Mouse (Mus musculus) liver, embryonic 14.5 days (tissue): ENCODE results near the gene Fam184b. TPM values are rescaled to one million over a fixed set of nuclear protein-coding genes. Genes with fewer than 3 reads are reported as not detected.

Source experiments
- ATAC-seq: fragments of 200-750 bp; cut with Nextera tagmentation; 2 replicates; pipeline ENCODE4 v1.8.0; 2017; ENCODE audit warnings: moderate number of reproducible peaks, mild to moderate bottlenecking, moderate library complexity; ENCODE audit not compliant: insufficient read depth
- DNase-seq, 3 experiments: peaks; one replicate each; pipeline ENCODE4 v3.0.0-alpha.2; 2012 to 2013; ENCODE audit warnings: low read depth in 3 of 3, low spot score in 3 of 3
- H3K27ac ChIP-seq: fragments of 300-500 bp; sonication (generic); 2 replicates; pipeline ENCODE4 v1.5.1; 2014; ENCODE audit warnings: moderate library complexity, mild to moderate bottlenecking, control low read depth, inconsistent platforms
- H3K27me3 ChIP-seq: fragments of 300-500 bp; sonication (generic); 2 replicates; pipeline ENCODE4 v1.6.1; 2014; ENCODE audit warnings: mild to moderate bottlenecking, low read length, moderate library complexity; ENCODE audit not compliant: control insufficient read depth, insufficient read depth
- H3K36me3 ChIP-seq: fragments of 300-500 bp; sonication (generic); replicated peaks from 2 replicates; pipeline ENCODE4 v1.6.1; 2014; ENCODE audit warnings: low read depth; ENCODE audit not compliant: control insufficient read depth, insufficient read depth
- H3K4me1 ChIP-seq, 2 experiments: fragments of 200-500 bp in 1 of 2; fragments of 300-500 bp in 1 of 2; sonication (generic) in 1 of 2; replicated peaks; 2 replicates each; pipeline ENCODE4 v1.6.1; 2012 to 2014; ENCODE audit warnings: antibody characterized with exemption in 1 of 2, inconsistent platforms in 1 of 2, low read length in 1 of 2; ENCODE audit not compliant: control insufficient read depth in 2 of 2, insufficient read depth in 2 of 2
- H3K4me2 ChIP-seq: fragments of 300-500 bp; sonication (generic); 2 replicates; pipeline ENCODE4 v1.6.1; 2014; ENCODE audit warnings: low read depth, mild to moderate bottlenecking, control low read depth, moderate library complexity
- H3K4me3 ChIP-seq, 2 experiments: fragments of 200-500 bp in 1 of 2; fragments of 300-500 bp in 1 of 2; sonication (generic) in 1 of 2; 2 replicates each; pipeline ENCODE4 v1.5.1; 2012 to 2014; ENCODE audit warnings: low read depth in 2 of 2, low read length in 2 of 2, mild to moderate bottlenecking in 2 of 2, control low read depth in 1 of 2, inconsistent platforms in 1 of 2, moderate library complexity in 1 of 2; ENCODE audit not compliant: insufficient read depth in 1 of 2
- H3K9ac ChIP-seq: fragments of 300-500 bp; sonication (generic); replicated peaks from 2 replicates; pipeline ENCODE4 v1.6.1; 2014; ENCODE audit warnings: mild to moderate bottlenecking, control low read depth, moderate library complexity
- H3K9me3 ChIP-seq: fragments of 300-500 bp; sonication (generic); 2 replicates; pipeline ENCODE4 v1.6.1; 2016; ENCODE audit warnings: low read length, mixed read lengths; ENCODE audit not compliant: control insufficient read depth
- CTCF ChIP-seq: IDR thresholded peaks from 2 replicates; pipeline ENCODE4 v1.5.1; 2016; ENCODE audit warnings: antibody characterized with exemption, low read depth, control low read depth
- EP300 ChIP-seq: IDR thresholded peaks from 2 replicates; pipeline ENCODE4 v1.6.1; 2016; ENCODE audit warnings: antibody characterized with exemption, low read depth
- WGBS: fragments of 180-500 bp; shearing (Covaris S2); extraction: QIAGEN DNeasy Blood & Tissue Kit; methylation state at CpG from one replicate; pipeline ENCODE4 v1.1.7; 2014; ENCODE audit not compliant: insufficient replicate concordance; 5-methylcytosine and 5-hydroxymethylcytosine counted together
- polyA plus RNA-seq, 2 experiments: library from polyadenylated mRNA; depleted of rRNA in 1 of 2; stranded (reverse) in 1 of 2; unstranded in 1 of 2; fragments of >200 nt; fragmentation: Nextera tagmentation in 1 of 2; extraction: Ambion mirVana in 1 of 2; gene quantifications; 2 replicates each; pipeline versions ENCODE4 v1.2.1 to v1.2.3; 2012 to 2014

Fam184b gene
- polyA plus RNA-seq, 2 experiments, result 0.04 to 0.09 TPM

- Histone ChIP-seq H3K27ac (no peak overlapping the region), H3K4me3 (no peak overlapping the region), H3K9me3 (no peaks in the 10 kb centered on the region), H3K4me2 (no peak overlapping the region), H3K36me3 (no peaks in the 10 kb centered on the region; the same call in none of the 2 replicates), H3K4me1 (no peaks in the 10 kb centered on the region; a peak in 1 of 4 replicates), H3K9ac (no peak overlapping the region), H3K27me3 (no peaks in the 10 kb centered on the region)
- WGBS, result 66% methylated on average over 2 of the region's 2 CpGs
- no peak for TF ChIP-seq CTCF
- no peak for TF ChIP-seq EP300
- ATAC-seq (no peak), DNase-seq (no peak)
These were observed 125.9 kb downstream of the Fam184b start for GRCm38 (mm10) chr5:45513511-45513910.

DNA sequence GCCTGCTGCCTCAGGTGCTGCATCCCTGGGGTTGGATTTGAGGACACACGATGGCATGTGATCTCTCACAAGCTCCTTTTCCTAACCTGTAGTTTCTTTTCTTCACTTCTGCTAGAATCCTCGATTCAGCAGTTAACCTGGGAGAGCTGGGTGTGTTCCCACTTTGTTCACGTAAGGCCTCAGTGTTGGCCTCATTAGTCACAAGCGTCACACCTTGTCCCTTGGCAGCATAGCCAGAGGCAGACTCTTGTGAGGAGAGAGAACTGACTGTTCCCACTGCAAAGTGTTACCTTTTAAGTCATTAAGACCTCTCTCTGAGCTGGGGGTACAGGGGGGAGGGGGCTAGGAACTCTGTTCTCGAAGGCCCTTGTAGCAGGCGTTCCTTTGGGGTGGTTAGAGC, 126.5 kb downstream of the Fam184b start:
- Histone ChIP-seq H3K9ac (no peak overlapping the region), H3K27me3 (no peaks in the 10 kb centered on the region), H3K27ac (no peak overlapping the region), H3K4me3 (no peak overlapping the region), H3K9me3 (no peaks in the 10 kb centered on the region), H3K4me1 (no peaks in the 10 kb centered on the region; a peak in 1 of 4 replicates), H3K36me3 (no peaks in the 10 kb centered on the region; the same call in none of the 2 replicates), H3K4me2 (no peak overlapping the region)
- TF ChIP-seq EP300, result no peak
- TF ChIP-seq CTCF, result no peak
- ATAC-seq, result no peak
- DNase-seq, result no peak
- WGBS, result 76% methylated on average over 6 of the region's 6 CpGs

- 74% methylated on average over 7 of the region's 7 CpGs for WGBS
- H3K4me3 ChIP-seq, result no peak overlapping the region
- TF ChIP-seq EP300, result no peak
- TF ChIP-seq CTCF, result no peak
- H3K4me2 ChIP-seq, result no peak overlapping the region
- H3K27ac ChIP-seq, result no peak overlapping the region
- no peaks in the 10 kb centered on the region for H3K9me3 ChIP-seq
- no peaks in the 10 kb centered on the region for H3K27me3 ChIP-seq
- no peak overlapping the region for H3K9ac ChIP-seq
- DNase-seq (no peak), ATAC-seq (no peak)
- no peaks in the 10 kb centered on the region for H3K4me1 ChIP-seq
- peaks cover 6% of the 10 kb centered on the region for H3K36me3 ChIP-seq
These were observed 129.3 kb downstream of the Fam184b start for GRCm38 (mm10) chr5:45510071-45510470.

GRCm38 (mm10) chr5:45497564-45497963, 141.8 kb downstream of the Fam184b start:
- Histone ChIP-seq H3K27ac (no peak overlapping the region), H3K27me3 (no peaks in the 10 kb centered on the region; the same call in 1 of the 2 replicates), H3K4me3 (no peak overlapping the region), H3K4me1 (peaks cover 0 to 5% of the 10 kb centered on the region in 2 experiments; a peak in 1 of 4 replicates), H3K4me2 (no peak overlapping the region), H3K9me3 (no peaks in the 10 kb centered on the region), H3K9ac (no peak overlapping the region), H3K36me3 (peaks cover 5% of the 10 kb centered on the region; the same call in 1 of the 2 replicates)
- TF ChIP-seq CTCF, result no peak
- TF ChIP-seq EP300, result no peak
- ATAC-seq (no peak), DNase-seq (no peak)
- WGBS, result 64% methylated on average over 5 of the region's 5 CpGs

GRCm38 (mm10) chr5:45496930-45497550, 142.4 kb downstream of the Fam184b start:
- Histone ChIP-seq H3K36me3 (peaks cover 5% of the 10 kb centered on the region; the same call in 1 of the 2 replicates), H3K4me3 (no peak overlapping the region), H3K4me2 (no peak overlapping the region), H3K9ac (no peak overlapping the region), H3K27me3 (no peaks in the 10 kb centered on the region; the same call in 1 of the 2 replicates), H3K4me1 (peaks cover 0 to 5% of the 10 kb centered on the region in 2 experiments; a peak in 1 of 4 replicates), H3K9me3 (no peaks in the 10 kb centered on the region), H3K27ac (no peak overlapping the region)
- ATAC-seq (no peak), DNase-seq (no peak)
- TF ChIP-seq EP300, result no peak
- 73% methylated on average over 12 of the region's 12 CpGs for WGBS
